Mouse (Mus musculus): ENCODE data around the gene Zc3h12a. TPM values are rescaled to one million over a fixed set of nuclear protein-coding genes. Genes with fewer than 3 reads are reported as not detected.
A peak's percentile ranks its signal among the peaks of the same experiment; 100 is the strongest.

The Zc3h12a gene
- total RNA-seq, 2 experiments from 2014 or later = 0.79 to 1.00 TPM

DNA sequence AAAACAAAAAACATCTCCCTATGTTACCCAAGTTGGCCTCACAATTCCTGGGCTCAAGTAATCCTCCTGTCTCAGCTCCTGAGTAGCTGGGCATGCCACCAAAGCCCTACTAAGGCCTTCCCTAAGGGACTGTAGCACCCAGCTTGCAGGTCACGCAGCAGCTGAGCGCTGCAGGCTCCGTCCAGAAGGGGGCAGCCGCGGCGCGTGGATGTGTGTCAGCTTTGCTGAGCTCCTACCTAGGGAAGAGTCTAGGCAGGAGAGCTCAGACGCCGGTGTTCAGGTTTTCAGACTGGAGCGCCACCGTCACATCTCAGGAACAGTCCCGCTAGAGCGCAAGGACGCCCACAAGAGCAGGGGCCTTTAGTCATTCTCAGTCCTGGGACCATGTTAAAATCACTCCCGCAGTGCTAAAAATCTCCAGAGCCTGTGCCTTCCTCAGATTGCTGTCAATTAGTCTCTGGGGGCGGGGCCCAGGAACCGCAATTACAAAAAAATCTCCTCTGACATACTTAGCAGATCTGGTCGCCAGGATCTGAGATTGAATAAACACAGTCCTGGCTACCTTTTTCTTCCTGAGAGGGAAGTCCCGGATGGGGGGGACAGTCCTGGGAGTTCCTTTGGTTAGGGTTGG is 32.8 kb upstream of the Zc3h12a start:
- intact Hi-C loops (cut with DNase I) = loop anchor here (1.0 to 10.0 kb wide), 5 partner anchors 72 to 802 kb away; no protein-coding TSS in a partner anchor
- no peak overlapping the region for H3K27ac ChIP-seq
- 0 out of 2 replicates have a peak overlapping the region, but pooled peaks have one; percentile 9 for H3K4me3 ChIP-seq
- peak; percentile 88 to 95 for DNase-seq (ENCODE audit: extremely low spot score in 1 of 2, low spot score in 2 of 2)
- TF ChIP-seq CTCF (IDR thresholded peaks at IDR 0.05) = peak; percentile 96

DNA sequence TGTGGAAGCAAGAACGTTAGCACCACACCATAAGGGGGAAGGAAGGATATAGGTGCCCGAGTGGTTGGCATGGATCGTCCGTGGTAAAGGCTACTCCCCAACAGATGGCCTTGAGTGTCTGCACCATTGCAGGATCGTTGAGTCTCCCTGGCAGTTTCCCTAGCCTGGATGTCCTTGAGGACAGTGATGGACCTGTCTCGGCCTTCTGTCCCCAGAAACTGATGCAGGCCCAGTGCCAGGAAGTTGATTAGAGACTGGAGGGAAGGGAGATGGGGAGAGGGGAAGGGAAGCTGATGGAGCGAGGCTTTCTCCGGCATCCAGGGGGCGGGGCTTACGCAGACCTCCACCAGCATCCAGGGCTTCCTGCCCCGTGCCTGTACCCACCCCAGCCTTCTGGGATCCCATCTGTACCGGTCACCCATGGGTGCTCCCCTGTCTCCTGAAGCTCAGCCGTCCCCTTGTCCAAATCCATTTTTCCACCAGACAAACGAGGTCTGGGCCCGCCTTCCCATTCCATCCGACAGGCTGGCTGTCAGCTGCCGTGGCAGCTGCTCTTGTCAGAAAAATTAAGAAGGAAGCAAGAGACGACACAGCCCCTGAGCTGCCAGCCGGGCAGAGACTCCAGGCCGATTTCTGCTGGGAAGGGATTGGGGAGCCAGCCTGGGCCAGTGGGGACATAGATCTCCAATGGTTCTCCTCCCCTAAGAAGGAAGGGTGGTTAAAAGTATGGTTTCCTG is 31.1 kb upstream of the Zc3h12a start:
- no peak for DNase-seq (ENCODE audit: extremely low spot score in 1 of 2, low spot score in 2 of 2)
- Histone ChIP-seq H3K4me3 (no peak overlapping the region), H3K27ac (no peak overlapping the region)
- no peak for TF ChIP-seq CTCF (IDR thresholded peaks at IDR 0.05)
- intact Hi-C loops (cut with DNase I) = no loop called here

DNA sequence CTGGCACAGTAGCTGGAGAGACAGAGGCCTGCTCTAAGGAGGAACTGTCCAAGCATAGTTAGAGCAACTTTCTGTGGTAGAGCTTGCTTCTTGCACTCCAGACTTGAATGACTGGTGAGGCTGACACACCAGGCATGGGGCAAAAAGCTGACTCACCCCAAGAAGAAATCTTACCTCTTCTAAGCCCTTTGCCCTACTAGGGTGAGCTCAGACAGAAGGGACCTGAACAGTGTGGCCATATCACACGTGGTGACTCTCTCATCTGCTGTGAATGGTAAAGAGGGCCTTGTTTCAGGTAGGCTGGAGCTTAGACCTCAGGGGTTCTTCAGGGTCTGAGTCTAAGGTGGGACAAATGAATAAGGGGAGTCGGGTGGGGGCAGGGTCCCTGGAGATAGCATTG is 30.4 kb upstream of the Zc3h12a start:
- Histone ChIP-seq H3K4me3 (no peak overlapping the region), H3K27ac (no peak overlapping the region)
- intact Hi-C loops (cut with DNase I) = no loop called here
- TF ChIP-seq CTCF (IDR thresholded peaks at IDR 0.05) = no peak
- no peak for DNase-seq (ENCODE audit: extremely low spot score in 1 of 2, low spot score in 2 of 2)

DNA sequence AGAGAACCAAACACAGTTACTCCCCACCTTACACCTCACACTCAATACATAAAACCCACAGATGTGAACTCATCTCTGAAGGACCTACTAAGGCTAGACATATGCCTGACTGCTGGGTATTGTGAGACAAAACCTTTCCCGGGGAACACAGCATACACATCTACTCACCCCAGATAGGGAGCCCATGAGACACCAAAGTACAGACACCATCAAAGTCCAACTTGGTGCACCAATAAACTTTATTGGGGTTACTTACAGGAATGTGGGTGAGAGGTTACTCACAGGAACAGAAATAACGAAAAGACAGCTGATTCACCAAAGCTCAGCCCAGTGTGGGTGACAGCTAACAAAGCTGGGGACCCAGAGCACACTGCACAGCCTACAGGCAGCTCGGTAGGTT is 29.7 kb upstream of the Zc3h12a start:
- DNase-seq (ENCODE audit: extremely low spot score in 1 of 2, low spot score in 2 of 2) = no peak
- Histone ChIP-seq H3K27ac (no peak overlapping the region), H3K4me3 (no peak overlapping the region)
- intact Hi-C loops (cut with DNase I) = no loop called here
- no peak for TF ChIP-seq CTCF (IDR thresholded peaks at IDR 0.05)

DNA sequence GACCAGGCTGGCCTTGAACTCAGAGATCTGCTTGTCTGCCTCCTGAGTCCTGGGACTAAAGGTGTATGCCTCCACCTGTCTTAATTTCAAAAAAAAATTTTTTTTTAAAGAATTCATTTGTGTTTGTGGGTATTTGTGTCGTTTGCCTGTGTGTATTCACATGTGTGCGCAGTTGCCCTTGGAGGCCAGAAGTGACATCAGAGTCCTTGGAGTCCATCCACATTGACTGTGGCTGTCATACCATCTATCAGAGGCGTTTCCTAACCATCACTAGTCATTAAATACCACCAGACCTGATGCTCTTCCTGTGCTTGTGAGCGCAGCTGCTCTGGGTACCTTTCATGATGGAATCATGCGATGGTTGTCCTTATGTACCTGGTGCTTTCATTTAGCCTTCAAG is 28.0 kb upstream of the Zc3h12a start:
- H3K27ac ChIP-seq = no peak overlapping the region
- TF ChIP-seq CTCF (IDR thresholded peaks at IDR 0.05) = no peak
- intact Hi-C loops (cut with DNase I) = no loop called here
- DNase-seq (ENCODE audit: extremely low spot score in 1 of 2, low spot score in 2 of 2) = no peak
- H3K4me3 ChIP-seq = no peak overlapping the region

DNA sequence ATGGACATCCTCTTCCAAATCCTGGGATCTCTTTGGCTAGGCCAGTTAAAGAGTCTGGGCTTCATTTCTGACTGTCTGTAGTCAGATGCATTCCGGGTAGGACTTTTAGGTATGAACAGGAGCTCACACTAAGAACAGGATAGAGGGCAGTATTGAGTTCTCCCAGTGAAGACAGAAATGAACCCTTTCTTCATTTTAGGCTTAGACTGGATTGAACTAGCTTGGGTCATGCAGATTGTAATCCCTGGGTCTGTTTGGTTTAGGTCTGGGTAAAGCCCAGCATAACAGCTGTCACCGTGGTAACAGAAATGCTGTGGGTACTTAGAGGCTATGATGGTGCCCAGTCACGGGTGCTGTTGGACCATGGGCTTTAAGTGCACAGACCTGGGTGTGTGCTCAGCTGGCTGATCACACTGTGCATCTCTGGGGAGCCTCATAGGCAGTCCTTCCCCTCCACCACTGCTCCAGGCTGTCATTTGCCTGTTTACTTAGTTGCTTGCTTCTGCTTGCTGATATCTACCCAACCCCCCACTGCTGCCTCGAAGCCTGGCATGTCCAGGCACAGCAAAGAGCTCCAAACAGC is 26.1 kb upstream of the Zc3h12a start:
- intact Hi-C loops (cut with DNase I) = no loop called here
- Histone ChIP-seq H3K4me3 (no peak overlapping the region), H3K27ac (no peak overlapping the region)
- peak; percentile 19 for TF ChIP-seq CTCF (IDR thresholded peaks at IDR 0.05)
- no peak for DNase-seq (ENCODE audit: extremely low spot score in 1 of 2, low spot score in 2 of 2)

DNA sequence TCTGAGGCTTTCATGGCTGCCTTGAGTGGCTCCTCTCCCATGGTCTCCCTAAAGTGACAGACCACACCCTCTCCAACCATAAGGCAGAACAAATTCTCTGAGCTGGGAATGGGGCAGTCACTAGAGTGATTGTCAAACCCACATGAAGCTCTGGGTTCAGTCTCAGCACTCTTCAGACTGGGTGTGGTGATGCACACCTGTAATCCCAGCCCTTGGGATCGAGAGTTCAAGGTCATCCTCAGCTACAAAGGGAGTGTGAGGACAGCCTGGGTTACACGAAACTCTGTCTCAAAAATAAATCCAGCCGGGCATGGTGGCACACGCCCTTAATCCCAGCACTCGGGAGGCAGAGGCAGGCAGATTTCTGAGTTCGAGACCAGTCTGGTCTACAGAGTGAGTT is 24.8 kb upstream of the Zc3h12a start:
- DNase-seq (ENCODE audit: extremely low spot score in 1 of 2, low spot score in 2 of 2) = no peak
- intact Hi-C loops (cut with DNase I) = no loop called here
- H3K27ac ChIP-seq = no peak overlapping the region
- no peak overlapping the region for H3K4me3 ChIP-seq
- TF ChIP-seq CTCF (IDR thresholded peaks at IDR 0.05) = no peak

DNA sequence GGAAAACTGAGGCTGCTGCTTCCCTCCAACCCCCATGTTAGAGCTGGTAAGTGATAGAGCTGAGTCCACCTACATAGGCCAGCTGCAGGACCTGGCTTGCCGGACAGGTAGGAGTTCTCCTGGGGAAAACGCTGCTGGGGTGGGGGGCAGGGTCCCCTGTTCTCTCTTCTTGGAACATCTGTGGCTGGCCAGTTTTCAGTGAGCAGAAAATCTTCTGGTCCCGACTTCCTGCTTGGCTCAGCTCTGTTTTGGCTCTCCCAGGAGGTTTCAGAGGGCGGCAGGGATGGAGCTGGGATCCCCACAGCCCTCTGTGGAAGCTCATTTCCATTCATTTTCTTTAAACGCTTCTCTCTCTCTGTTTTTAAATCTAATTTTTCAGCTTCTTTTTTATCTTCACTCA is 21.8 kb upstream of the Zc3h12a start:
- H3K4me3 ChIP-seq = no peak overlapping the region
- intact Hi-C loops (cut with DNase I) = no loop called here
- no peak for TF ChIP-seq CTCF (IDR thresholded peaks at IDR 0.05)
- DNase-seq (ENCODE audit: extremely low spot score in 1 of 2, low spot score in 2 of 2) = no peak
- H3K27ac ChIP-seq = no peak overlapping the region

DNA sequence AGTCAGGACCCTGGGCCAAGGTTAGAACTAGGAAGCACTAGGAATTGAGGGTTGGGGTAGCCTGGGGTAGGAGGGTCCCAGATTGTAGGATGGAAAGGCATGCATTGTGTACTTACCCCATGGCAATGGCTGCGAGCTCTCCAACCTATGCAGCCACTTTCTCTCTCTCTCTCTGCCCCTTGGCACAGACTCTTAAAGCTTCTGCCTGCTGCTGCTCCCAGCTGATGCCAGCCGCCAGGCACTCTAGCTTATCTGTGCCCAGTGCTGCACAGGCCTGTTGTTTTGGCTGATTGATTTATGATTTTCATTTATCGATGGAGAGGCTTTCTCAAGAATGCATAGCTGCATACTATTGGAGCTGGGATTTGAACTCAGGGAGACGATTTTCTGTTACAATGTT is 20.3 kb upstream of the Zc3h12a start:
- DNase-seq (ENCODE audit: extremely low spot score in 1 of 2, low spot score in 2 of 2) = no peak
- Histone ChIP-seq H3K27ac (no peak overlapping the region), H3K4me3 (no peak overlapping the region)
- intact Hi-C loops (cut with DNase I) = no loop called here
- TF ChIP-seq CTCF (IDR thresholded peaks at IDR 0.05) = no peak

DNA sequence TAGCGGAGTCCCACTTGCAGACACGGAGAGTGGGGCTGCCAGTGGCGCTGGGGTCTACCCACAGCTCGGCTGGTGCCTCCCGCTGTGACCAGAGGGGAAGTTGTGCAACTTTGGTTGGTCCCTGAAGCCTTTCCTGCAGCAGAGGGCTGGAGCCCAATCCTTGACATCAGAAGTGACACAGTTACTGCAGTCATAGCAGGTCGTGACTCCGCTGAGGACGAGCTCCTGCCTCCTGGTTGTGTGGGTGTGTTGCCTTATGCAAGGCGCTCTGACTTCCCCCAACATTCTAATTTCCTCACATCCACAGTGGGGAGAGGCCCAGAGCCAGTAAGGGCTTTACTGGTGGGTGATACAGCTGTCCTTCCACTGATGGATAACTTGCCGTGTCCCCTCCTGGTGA is 17.6 kb upstream of the Zc3h12a start:
- Histone ChIP-seq H3K4me3 (no peak overlapping the region), H3K27ac (no peak overlapping the region)
- intact Hi-C loops (cut with DNase I) = loop anchor here (2.0 kb wide), 1 partner anchor 28 kb away; no protein-coding TSS in a partner anchor
- DNase-seq (ENCODE audit: extremely low spot score in 1 of 2, low spot score in 2 of 2) = no peak
- TF ChIP-seq CTCF (IDR thresholded peaks at IDR 0.05) = no peak

DNA sequence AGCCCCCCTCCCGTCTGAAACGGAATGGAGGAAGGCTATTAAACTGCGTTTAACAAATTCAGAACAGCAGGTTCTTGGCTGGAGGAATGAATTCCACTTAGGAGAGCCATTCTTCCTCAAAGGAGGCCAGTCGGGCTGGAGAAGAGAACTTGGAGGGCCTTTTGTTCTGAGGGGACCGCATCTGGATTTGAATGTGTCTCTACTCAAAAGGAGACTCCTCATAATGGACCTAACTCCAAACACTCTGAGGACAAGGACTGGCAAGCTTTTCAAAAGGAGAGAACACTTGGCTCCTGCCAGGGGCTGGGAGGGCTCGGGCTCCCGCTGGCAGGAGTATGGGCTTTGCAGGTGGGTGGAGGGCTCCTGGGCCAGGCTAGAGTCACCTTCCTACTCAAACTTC is 17.0 kb upstream of the Zc3h12a start:
- intact Hi-C loops (cut with DNase I) = loop anchor here (2.0 kb wide), 1 partner anchor 28 kb away; no protein-coding TSS in a partner anchor
- no peak for TF ChIP-seq CTCF (IDR thresholded peaks at IDR 0.05)
- DNase-seq (ENCODE audit: extremely low spot score in 1 of 2, low spot score in 2 of 2) = no peak
- Histone ChIP-seq H3K4me3 (no peak overlapping the region), H3K27ac (no peak overlapping the region)

DNA sequence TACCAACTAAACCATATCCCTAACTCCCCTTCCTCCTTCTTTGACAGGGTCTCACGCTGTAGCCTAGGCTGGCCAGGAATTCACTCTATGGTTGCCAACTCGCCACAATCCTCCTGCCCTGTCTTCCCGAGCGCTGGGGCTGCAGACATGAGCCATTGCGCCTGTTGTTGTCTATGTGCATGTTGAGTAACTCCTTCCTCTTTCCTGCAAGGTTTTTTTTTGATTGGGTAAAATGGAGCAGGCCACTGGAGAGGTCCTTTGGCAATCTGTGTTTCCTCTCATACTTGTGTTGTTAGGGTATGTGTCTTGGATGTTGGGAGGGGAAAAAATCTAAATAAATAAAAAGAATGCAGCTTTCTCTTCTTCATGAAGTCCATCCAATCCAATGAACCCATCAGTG is 16.6 kb upstream of the Zc3h12a start:
- intact Hi-C loops (cut with DNase I) = loop anchor here (2.0 kb wide), 1 partner anchor 27 kb away; no protein-coding TSS in a partner anchor
- DNase-seq (ENCODE audit: extremely low spot score in 1 of 2, low spot score in 2 of 2) = no peak
- no peak overlapping the region for H3K4me3 ChIP-seq
- H3K27ac ChIP-seq = no peak overlapping the region
- TF ChIP-seq CTCF (IDR thresholded peaks at IDR 0.05) = no peak

Data from left cerebral cortex, adult 2 months (tissue).